ENCODE assay signal across 16 mouse cellular contexts in genomic region chr10:49382996-49383395, GRCm38 (mm10).
"Had no signal": no experiment of that assay in that cellular context is flagged by ENCODE, and none has a peak within 500 bp of the region (broad histone marks: within the 10 kb centered on the region; RNA-seq: fewer than 3 reads in every experiment).

No protein-coding gene starts in this region.

- H3K27me3 ChIP-seq: liver, embryonic 12.5 days; megakaryocyte, embryonic 14.5 days; midbrain, embryonic 12.5 days; neural tube, embryonic 12.5 days; stomach, embryonic 15.5 days had no signal

- H3K4me3 ChIP-seq: limb, embryonic 10.5 days; liver, embryonic 12.5 days; megakaryocyte, embryonic 14.5 days; midbrain, embryonic 12.5 days; neural tube, embryonic 12.5 days; stomach, embryonic 15.5 days had no signal

- DNase-seq: kidney, adult 11 months; kidney, adult 9 months; kidney, postnatal 36 days; lung, embryonic 14.5 days; lung, postnatal 10 days; lung, postnatal 4 days; right cerebral cortex, postnatal 14 days; thymus, adult 2 months; thymus, postnatal 36 days had no signal

- ATAC-seq: liver, embryonic 12.5 days had no signal

- H3K9me3 ChIP-seq: limb, embryonic 10.5 days; liver, embryonic 12.5 days; megakaryocyte, embryonic 14.5 days; midbrain, embryonic 12.5 days; neural tube, embryonic 12.5 days; stomach, embryonic 15.5 days had no signal

- H3K4me1 ChIP-seq: limb, embryonic 10.5 days; liver, embryonic 12.5 days; megakaryocyte, embryonic 14.5 days; midbrain, embryonic 12.5 days; neural tube, embryonic 12.5 days; stomach, embryonic 15.5 days had no signal

- H3K36me3 ChIP-seq: limb, embryonic 10.5 days; liver, embryonic 12.5 days; midbrain, embryonic 12.5 days; neural tube, embryonic 12.5 days; stomach, embryonic 15.5 days had no signal

- H3K9ac ChIP-seq: liver, embryonic 12.5 days; lung, embryonic 14.5 days; midbrain, embryonic 12.5 days; neural tube, embryonic 12.5 days; stomach, embryonic 15.5 days had no signal

- H3K27ac ChIP-seq: kidney, postnatal 0 days; limb, embryonic 10.5 days; liver, embryonic 12.5 days; midbrain, embryonic 12.5 days; neural tube, embryonic 12.5 days; stomach, embryonic 15.5 days had no signal

- H3K4me2 ChIP-seq: liver, embryonic 12.5 days; lung, embryonic 14.5 days; midbrain, embryonic 12.5 days; neural tube, embryonic 12.5 days; stomach, embryonic 15.5 days had no signal
